Mouse (Mus musculus): ENCODE data around the gene Itgb3. TPM values are rescaled to one million over a fixed set of nuclear protein-coding genes. Genes with fewer than 3 reads are reported as not detected.

The Itgb3 gene
- total RNA-seq, 2 experiments from 2014 or later = 2.1 to 2.4 TPM

DNA sequence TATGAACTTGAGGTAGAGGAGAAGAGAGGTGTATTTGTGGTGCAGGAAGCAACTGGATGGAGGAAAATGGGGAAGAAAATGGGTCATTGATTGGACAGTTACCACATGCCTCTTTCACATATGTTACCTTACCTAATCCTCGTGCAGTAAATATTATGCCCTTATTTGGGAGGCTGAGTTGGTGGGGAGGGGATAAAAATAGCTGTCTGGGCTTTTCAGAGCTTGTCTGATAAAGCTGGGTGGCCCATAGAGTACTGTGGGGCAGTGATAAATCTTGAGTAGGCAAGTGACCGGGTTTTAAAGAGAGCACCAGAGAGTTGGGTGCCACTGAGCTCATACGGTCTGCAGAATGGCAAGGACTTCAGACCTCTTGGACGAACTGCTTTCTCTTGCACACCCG is 8.4 kb downstream of the Itgb3 start:
- ATAC-seq (replicated peaks; ENCODE audit: low FRiP score, poor library complexity, severe bottlenecking) = no peak

- no peak for ATAC-seq (replicated peaks; ENCODE audit: low FRiP score, poor library complexity, severe bottlenecking)
These were observed 10.9 kb downstream of the Itgb3 start for GRCm38 (mm10) chr11:104618638-104619076.

DNA sequence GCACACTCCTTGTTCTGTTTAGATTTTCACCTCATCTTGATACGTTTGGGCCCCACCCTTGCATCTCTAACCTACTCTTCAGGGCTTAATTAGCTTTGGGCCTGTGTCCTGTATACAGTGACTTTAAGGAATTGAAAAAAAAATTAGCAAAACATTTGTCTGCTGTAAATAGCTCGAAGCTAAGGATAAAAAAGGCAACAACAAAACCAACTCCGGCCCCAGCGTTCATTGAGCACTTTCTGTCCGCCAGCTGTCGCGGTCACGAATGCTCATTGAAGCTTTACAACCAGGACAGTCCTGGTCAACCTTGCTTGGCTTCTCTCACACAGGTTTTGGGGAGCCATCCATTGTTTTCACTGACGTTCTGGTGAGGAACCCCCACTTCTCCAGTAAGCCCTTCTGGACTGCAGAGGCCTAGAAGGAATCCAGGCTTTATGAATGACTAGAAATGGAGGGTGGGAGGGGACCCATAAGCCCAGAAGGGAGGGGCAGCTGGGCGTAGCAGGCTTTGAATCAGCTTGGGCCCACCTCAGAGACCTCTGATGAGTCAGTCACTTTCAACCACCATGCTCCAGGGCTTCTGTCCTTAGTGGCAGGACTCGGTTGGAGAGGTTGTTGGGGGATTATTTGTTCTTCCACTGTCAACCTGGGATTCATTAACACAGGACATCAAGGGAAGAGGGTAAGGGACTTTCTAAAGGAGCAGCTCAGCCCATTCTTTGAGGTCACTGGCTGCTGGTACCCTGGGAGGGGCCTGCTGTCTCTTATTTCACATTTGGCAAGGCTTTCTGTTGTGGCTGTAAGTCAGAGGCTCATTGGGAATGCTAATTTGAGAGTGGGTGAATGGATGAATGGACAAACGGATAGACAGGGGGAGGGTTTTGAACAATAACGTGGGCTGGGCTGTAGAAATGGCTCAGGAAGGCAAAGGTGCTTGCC is 11.6 kb downstream of the Itgb3 start:
- no peak for ATAC-seq (replicated peaks; ENCODE audit: low FRiP score, poor library complexity, severe bottlenecking)

DNA sequence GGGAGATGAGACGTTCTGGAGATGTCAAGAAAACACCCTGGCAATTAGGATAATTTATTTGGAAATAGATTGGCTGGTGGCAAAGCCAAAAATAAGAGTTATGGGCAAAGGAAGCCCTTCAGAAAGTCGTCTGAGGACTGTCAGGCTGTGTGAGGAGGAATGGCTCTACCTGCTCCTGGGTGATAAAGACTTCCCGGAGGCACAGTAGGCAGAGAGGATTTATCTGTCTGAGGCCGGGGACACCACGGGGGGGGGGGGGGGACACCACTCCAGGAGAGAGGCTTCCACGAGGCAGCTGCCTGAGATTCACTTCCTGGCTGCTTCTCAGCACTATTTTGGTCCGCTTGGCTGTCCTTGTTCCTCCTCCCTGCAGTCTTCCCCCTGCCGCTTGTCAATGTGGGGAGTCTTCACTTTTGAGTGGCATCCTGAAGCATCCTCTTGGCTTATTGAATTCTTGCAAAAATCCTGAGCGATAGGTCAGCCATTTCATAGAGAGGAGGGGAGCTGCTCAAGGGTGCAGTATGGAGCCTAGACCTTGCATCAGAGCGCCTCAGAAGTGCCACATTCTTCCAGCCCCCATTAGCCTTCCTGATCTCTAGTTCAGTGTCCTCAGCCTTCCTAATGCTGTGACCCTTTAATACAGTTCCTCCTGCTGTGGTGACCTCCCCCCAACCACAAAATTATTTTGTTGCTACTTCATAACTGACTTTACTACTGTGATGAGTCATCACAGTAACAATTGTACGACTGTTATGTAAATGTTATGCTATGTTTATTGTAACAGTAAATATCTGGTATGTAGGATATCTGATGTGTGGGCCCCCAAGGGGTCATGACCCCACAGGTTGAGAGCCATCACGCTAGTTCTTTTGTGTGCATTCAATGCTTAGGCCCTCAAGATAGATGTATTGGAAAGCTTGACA is 14.5 kb downstream of the Itgb3 start:
- no peak for ATAC-seq (replicated peaks; ENCODE audit: low FRiP score, poor library complexity, severe bottlenecking)

DNA sequence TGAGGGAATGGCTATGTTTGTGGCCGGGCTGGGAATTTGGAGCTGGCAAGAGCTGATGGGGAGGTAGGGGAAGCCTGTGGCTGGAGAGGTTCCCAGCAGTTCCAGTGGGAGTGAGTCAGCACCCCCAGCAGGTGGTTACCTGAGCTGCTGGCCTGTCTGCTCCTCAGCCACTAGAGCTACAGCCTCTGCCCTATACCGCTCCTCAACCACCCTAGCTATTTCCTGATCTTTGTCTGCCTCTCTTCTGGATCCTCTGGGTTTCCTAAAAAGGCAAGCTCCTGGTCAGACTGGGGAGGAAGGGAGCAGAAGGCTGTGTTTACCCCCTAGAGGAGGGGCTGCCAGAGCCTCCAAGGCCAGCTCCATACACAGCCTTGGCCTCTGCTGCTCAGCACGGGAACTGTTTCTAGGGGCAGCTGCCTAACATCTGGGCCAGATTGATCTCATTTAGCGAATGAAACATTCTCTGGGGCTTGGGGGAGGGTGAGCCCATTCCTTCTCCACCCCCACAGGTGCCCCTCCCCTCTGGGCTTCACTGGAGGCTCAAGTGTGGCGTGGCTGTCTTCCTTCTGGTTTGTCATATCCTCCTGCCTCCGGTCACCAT is 17.1 kb downstream of the Itgb3 start:
- ATAC-seq (replicated peaks; ENCODE audit: low FRiP score, poor library complexity, severe bottlenecking) = no peak

DNA sequence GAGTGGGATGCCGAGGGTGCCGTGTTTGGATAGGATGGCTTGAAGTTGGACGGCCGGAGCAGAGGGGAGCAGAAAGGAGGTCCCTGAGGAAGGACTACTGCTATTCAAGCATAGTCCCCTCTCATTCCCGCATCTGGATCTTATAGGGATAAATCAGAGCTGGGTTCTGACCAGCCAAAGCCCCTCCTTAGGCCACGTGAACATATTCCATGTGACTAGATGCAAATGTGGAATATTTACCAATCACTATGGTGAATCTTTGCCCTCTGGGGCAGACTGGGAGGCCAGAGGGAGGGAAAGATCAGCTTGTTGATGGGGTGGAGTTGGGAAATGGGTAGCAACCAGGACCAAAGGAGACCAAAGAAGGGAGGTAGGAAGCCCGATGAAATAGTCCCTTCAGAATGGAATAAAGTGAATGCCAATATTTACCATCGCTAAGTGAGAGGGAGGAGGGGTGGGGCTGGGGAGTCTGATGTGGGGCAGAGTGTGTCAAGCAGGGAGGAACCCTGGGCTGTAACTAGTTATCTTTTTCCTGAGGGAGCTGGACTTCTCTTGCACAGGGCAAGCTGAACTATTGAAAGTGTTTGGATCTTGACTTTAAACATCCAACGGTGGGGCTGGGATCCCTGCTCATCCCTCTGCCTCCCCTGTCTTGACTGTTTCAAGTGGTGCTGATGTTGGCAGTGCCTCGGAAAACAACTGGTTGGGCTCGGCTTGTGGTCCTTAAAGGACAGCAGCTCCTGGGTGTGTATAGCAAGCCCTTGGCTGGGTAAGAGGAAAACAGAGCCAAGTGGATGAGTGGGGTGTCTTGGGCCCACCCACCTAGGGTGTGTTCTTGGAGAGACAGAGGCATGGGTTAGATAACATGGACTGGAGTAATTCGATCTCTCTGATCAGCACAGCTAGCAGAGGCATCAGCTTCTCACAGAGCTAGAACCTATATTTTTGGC is 17.9 kb downstream of the Itgb3 start:
- ATAC-seq (replicated peaks; ENCODE audit: low FRiP score, poor library complexity, severe bottlenecking) = no peak

DNA sequence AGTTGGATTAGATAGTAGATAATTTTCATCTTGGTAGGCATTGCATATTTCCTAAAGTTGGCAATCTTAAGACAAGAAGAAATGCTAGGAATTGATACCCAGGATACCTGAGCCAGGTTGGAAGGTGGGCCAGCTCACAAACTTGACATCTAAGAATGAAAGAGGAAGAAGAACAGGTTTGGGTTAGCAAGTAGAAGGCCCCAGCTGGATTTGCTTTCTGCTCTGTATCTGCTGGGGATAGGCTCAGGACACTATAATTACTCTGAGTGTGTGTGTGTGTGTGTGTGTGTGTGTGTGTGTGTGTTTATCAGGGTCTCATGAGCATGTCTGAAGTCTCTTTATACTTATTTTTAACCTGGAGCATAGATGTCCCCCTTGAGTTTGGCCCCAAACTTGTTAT is 18.8 kb downstream of the Itgb3 start:
- ATAC-seq (replicated peaks; ENCODE audit: low FRiP score, poor library complexity, severe bottlenecking) = no peak

- ATAC-seq (replicated peaks; ENCODE audit: low FRiP score, poor library complexity, severe bottlenecking) = no peak
These were observed 20.0 kb downstream of the Itgb3 start for GRCm38 (mm10) chr11:104627616-104628301.

DNA sequence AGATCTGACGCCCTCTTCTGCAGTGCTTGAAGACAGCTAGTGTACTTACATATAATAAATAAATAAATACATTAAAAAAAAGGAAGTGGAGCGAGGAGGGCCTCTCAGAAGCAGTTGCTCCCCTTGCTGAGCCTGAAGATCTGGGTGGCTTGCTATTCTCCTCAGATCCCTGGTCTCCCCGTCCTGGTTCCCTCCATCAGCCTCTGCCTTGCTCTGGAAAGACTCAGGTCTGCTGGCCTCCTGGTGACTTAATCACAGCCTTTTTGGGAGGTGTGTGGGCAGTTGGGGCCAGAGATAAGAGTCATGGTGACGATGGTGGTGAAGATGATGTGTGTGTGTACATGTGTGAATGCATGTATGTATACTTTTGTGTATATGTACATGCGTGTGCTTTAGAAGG is 20.8 kb downstream of the Itgb3 start:
- no peak for ATAC-seq (replicated peaks; ENCODE audit: low FRiP score, poor library complexity, severe bottlenecking)

DNA sequence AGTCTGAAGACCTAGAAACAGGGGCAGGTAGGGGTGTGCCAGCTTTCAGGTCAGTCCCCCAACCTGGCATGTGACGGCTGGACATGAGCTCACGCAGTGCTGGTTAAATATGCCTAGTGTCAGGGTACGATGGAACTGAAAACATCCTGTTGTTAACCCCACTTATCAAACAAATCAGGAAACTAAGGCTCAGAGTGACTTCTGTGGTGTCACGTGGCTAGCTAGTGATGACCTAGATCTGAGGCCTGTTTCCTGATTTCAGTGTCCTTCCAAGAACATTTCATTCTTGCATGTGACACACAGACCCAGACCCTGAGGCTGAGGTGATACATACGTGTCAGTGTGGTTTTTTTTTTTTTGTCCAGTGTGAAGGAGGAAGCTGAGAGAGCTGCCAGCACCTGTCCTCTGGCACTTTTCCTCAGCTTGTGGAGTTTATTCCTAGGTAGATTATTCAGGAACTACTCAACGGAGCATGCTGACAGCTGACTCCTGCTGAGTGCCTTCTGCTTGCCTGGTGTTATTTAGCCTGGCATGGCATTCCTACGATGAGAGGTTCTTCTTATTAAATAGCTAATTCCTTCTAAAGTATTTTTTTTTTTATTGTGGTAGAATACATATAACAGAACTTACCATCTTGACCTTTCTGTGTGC is 22.5 kb downstream of the Itgb3 start:
- ATAC-seq (replicated peaks; ENCODE audit: low FRiP score, poor library complexity, severe bottlenecking) = no peak

- no peak for ATAC-seq (replicated peaks; ENCODE audit: low FRiP score, poor library complexity, severe bottlenecking)
These were observed 23.5 kb downstream of the Itgb3 start for GRCm38 (mm10) chr11:104631306-104631705.

DNA sequence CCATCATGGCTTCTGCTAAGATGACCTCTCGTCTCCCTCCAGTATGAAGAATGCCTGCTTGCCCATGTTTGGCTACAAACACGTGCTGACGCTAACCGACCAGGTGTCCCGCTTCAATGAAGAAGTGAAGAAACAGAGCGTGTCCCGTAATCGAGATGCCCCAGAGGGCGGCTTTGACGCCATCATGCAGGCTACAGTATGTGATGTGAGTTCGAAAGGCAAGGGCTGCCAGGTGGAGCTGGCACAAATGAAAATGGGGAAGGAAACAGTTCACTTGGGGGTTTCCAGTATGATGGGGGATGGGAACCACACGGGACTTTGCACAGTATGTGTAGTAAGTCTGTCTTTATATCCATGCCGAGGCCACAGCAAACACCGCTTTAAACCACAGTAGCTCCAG is 29.2 kb downstream of the Itgb3 start:
- no peak for ATAC-seq (replicated peaks; ENCODE audit: low FRiP score, poor library complexity, severe bottlenecking)

GRCm38 (mm10) chr11:104638006-104638405 is 30.2 kb downstream of the Itgb3 start:
- no peak for ATAC-seq (replicated peaks; ENCODE audit: low FRiP score, poor library complexity, severe bottlenecking)

GRCm38 (mm10) chr11:104638906-104639305 is 31.1 kb downstream of the Itgb3 start:
- ATAC-seq (replicated peaks; ENCODE audit: low FRiP score, poor library complexity, severe bottlenecking) = no peak

DNA sequence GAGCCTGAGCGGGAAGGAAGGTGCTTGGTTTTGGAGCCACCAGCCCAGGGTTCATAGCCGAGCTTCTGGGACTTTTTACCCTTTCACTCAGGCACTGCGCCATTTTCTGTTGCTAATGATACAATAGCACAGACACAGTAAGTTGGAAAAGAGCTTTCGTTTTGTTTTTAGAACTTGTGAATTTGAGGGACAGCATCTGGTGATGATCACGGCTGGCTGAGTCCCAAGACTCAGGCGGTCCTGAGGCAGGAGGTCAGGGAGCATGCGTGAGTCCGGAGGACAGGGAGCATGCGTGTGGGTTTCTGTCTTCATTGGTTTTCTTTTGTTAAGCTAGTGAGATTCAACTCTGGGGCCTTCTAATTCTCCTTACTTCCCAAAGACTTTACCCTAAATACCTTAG is 31.8 kb downstream of the Itgb3 start:
- ATAC-seq (replicated peaks; ENCODE audit: low FRiP score, poor library complexity, severe bottlenecking) = no peak

DNA sequence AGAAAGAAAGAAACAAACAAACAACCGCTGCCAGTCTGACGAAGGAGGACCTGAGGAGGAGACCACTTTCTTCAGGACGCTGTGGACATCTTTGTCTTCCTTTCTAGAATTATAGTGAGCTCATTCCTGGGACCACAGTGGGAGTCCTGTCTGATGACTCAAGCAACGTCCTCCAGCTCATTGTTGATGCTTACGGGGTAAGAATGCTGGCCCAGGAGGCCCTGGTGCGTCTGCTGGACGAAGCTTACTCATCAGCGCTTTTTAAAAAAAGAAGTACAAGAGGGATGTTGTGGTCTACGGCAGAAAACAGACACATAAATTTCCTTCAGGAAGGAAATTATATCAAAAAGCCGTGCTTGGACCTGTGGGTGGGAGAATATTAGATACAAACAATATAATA is 33.1 kb downstream of the Itgb3 start:
- no peak for ATAC-seq (replicated peaks; ENCODE audit: low FRiP score, poor library complexity, severe bottlenecking)

- no peak for ATAC-seq (replicated peaks; ENCODE audit: low FRiP score, poor library complexity, severe bottlenecking)
These were observed 35.4 kb downstream of the Itgb3 start for GRCm38 (mm10) chr11:104643236-104643635.

DNA sequence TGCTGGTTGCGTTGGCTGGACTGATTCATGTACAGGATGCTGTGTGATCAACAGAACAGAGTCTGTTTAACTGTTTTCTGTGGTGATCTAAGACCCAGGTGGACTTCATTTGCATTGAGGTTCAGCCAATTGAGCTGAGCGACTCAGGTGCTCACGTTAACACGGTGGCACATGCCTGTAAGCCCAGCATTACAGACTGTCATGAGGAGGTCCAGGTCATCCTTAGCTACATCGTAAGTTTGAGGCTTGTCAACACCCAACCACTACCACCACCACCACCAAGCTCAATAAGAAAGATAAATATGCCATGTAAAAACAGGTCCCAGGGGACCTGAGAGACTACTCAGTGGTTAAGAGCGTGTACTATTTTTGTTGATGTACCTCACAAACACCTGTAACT is 37.6 kb downstream of the Itgb3 start:
- ATAC-seq (replicated peaks; ENCODE audit: low FRiP score, poor library complexity, severe bottlenecking) = no peak

Measured in erythroid progenitor cell, adult 5-6 weeks (primary cell).